Mouse (Mus musculus): ENCODE measurements around the gene Rmi1.
"Not testable (repeated sequence)": the region's sequence is repeated elsewhere in the genome, so short reads cannot be mapped to it uniquely, and the experiment has no call there.

The Rmi1 gene

DNA sequence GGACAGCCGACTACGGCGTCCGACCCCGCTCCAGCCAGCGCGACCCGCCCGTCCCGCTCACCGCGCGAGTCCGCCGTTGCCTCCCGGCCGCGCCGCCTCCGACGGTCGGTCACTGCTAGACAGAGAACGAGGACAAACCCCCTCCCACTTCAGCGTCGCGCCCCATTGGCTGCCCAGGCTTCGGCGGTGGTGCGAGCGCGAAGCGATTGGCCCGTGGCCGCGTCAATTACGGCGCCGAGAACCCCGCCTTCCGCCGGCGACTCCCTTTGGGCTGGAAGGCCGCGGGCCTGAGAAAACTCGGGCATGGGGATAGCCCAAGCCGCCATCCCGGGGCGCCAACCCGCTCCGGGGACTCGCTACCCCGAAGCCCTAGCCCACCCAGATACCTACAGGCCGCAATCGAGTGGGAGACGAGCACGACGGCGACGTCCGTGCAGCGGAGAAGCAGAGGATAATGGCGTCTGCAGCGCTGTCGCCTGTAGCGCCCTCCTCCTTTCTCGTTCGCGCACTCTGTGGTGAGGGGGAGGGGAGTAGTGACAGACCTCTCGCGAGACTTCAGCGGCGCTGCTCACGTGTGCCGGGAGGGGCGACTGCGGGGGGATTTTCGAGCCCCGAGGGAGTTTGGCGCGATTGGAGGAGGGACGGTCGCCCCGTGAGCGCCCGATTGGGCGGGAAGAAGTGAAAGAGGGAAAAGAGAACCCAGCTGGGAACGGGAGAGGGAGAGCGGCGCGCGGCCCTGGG, at the start of gene Rmi1:
Gene Rmi1, plus strand, starts transcription at position 246 of the 741 bp plus-strand sequence.
- peak; percentile 97 for DNase-seq (ENCODE audit: low spot score)

GRCm38 (mm10) chr13:58352996-58353395, 49.1 kb upstream of the Rmi1 start:
- no peak for DNase-seq (ENCODE audit: low spot score)

GRCm38 (mm10) chr13:58358629-58359303, 43.3 kb upstream of the Rmi1 start, which contains the start of gene Kif27:
Gene Kif27, minus strand, starts transcription at chr13:58359122.
- DNase-seq (ENCODE audit: low spot score): peak; percentile 89

- DNase-seq (ENCODE audit: low spot score): no peak
These were observed 42.8 kb upstream of the Rmi1 start for GRCm38 (mm10) chr13:58359304-58359653.

DNA sequence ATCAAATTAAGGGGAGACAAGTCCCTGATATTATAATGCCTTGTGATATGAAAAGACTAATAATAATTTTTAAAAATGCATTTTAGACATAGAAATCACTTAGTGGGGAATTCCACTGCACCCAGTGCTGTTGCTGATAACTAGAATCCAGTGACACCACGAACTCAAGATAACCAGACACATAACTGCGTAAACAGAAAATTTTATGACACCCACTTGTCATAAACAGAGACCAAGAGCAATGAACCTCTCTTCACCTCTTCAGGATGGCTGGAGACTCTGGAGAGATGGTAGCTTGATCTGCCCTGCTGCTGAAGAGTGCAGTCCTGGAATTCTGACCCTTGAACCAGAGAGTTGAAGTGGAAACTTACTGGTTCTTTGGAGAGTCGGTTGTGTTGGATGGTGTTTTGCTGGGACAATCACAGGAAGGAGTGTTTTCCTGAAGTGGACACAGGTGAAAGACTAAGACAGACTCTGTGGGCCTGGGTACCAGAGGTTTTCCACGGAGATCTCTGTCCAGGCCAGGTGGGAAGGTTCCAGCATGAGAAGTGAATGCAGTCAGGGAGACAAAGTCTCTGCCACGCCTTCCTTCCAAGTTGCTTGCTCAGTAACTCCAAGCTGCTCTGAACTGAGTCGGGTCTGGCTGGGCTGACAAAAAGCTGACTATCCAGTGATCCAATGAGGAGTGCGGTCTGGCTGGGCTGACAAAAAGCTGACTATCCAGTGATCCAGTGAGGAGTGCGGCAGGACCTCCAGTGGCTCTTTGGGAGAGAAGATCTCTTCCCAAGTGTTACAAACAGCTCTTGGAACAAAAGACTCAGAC, 37.5 kb upstream of the Rmi1 start:
- DNase-seq (ENCODE audit: low spot score): no peak

GRCm38 (mm10) chr13:58365179-58365578, 36.9 kb upstream of the Rmi1 start:
- not testable (repeated sequence) for DNase-seq (ENCODE audit: low spot score)

DNA sequence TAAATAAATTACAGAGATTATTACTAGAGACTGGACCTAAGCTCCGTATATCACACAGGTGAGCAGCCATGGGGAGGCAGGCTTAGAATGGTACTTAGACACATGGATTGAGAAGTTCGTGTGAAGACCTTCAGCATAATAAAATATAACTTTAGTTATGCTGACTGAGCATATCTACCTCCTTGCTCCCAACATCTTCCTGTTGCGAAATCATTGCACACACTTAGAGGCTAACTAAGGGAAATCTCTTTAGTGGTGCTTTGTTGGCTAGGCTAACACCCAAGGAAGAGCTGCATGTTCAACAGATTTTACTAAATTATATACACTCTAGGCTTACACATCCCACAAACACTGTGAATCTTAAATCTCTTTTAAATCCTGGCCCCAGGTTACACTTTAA, 35.7 kb upstream of the Rmi1 start:
- DNase-seq (ENCODE audit: low spot score): no peak

DNA sequence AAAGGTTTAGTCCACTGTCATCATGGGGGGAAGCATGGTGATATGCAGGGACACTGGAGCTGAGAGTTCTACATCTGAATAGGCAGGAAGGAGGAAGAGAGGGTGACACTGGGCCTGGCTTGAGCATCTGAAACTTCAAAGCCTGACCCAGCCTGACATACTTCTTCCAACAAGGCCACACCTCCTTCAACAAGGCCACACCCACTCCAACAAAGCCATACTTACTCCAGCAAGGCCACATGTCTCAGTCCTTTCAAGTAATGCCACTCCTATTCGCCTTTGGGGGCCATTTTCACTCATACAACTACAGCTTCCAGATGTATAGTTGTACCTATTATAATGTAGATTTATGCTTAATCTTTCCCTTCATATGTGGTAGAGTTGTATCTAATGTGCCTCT, 34.4 kb upstream of the Rmi1 start:
- no peak for DNase-seq (ENCODE audit: low spot score)

GRCm38 (mm10) chr13:58368835-58369234, 33.2 kb upstream of the Rmi1 start:
- DNase-seq (ENCODE audit: low spot score): no peak

- DNase-seq (ENCODE audit: low spot score): peak; percentile 44
These were observed 29.5 kb upstream of the Rmi1 start for GRCm38 (mm10) chr13:58372278-58373152.

DNA sequence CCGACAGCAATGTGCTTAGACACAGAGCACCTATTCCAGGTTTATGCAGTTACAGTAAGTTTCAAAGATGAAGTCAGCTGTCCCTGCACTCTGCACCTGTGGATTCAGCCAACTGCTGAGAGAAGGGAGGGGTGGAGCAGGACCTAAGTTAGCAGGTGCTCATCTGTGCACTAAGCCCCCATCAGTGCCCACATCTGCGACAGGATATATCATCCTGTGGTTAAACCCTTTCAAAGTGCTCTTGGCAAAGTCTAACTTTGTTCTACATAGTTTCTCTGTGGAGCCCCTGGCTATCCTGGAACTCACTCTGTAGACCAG, 28.9 kb upstream of the Rmi1 start:
- DNase-seq (ENCODE audit: low spot score): no peak

DNA sequence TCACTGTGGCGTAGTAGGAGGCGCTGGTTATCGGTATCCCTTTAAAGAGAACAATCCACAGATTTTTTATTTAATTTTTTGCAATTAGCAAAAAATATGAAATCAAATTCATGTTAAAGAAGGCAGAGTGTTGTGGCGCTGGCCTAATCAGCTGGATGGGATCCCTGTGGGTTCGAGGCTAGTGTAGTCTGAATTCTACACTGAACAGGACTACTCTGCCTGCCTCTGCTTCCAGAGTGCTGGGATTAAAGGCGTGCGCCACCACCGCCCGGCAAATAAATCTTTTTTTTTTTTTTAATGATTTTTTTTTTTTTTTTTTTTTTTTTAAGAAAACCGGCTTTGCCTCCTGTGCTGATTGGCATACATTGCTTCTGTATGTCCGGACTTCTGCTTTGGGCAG, 17.7 kb upstream of the Rmi1 start:
- DNase-seq (ENCODE audit: low spot score): no peak

DNA sequence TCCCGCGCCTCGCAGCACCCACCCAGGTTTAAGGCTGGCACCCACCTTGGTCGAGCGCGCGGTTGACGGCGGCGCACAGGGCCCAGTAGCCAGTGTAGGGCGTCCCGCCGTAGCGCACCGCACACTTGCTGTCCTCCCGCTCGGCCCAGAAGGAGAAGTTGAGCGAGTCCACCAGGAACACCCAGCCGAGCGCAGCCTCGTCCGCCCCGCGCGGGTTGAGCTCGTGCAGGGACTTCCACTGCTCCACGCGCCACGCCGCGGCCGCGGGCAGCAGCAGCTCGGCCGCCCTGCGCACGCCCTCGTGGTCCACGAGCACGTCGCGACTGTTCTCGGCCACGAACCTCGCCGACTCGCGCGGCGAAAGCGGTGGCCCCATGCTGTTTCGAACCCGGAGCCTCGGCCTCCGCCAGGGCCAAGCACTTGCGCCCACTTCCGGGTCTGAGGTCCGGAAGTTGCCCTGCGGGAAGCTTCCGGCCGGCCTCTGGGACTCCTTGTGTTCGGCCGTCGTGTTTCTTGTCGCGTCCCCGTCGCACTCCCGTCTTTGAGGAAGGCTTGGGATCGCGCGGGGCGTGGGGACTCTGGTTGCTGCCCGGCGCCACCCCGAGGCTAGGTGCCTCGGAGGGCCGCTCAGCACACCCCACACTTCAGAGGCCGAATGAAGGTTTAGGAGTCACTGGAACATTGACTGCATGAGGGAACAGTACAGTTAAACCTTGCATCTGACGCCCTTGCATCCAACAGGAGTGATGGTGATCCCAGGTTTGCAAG, 17.1 kb upstream of the Rmi1 start, which contains the start of gene 2210016F16Rik:
Gene 2210016F16Rik, minus strand, starts transcription at position 447 of the 768 bp plus-strand sequence.
- DNase-seq (ENCODE audit: low spot score): peak; percentile 57

DNA sequence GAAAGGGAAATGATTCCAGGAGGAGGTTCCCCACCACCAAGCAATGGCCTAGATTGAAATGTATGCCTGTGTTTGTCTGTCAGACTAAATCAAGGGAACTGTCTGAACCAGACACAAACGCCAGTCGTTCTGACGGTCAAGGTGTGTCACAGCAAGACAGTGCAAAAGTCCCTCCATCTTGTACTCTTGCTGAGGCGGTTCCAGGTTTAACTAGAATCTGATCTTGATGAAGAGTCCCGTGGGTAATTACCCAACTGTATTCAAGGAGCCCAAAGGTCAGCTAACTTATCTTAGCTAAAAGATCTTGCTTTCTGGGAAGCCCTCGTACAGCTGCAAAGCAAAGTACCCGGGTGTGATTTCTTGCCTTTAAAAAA, 16.5 kb upstream of the Rmi1 start:
- no peak for DNase-seq (ENCODE audit: low spot score)

DNA sequence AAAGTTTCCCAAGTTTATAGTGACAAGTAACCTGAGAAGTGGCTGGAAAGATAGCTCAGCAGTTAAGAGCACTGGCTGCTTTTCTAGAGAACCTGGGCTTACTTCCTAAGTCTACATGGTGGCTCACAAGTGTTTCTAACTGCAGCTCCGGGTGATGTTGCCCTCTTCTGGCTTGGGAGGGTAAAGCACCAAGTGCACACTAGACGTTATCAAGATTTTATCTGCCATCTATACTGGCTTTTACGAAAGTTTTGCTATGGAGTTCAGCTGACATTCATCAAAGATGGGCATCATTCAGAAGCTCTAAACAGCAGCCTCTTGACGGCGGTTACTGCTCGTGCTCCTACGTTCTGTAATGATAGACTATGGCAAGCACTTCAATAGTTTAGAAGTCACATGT, 14.1 kb upstream of the Rmi1 start:
- DNase-seq (ENCODE audit: low spot score): peak; percentile 79

DNA sequence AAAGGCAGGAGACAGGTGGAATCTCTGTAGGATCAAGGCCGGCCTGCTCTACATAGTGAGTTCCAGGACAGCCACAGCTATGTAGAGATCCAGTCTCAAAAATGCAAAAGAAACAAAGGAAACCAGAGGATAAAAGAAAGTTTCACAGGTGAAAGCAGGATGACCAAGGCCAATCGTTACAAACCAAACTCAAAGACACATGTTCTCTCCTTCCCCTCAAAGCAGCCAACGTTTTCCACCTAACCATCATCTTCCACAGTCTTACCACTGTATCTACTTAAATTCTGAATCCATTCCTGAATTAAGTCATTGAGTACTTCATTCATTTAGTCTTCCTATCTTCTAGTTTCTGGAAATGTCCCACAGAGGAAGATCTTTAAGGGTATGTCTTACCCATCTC, 13.7 kb upstream of the Rmi1 start:
- DNase-seq (ENCODE audit: low spot score): no peak

- no peak for DNase-seq (ENCODE audit: low spot score)
These were observed 12.6 kb upstream of the Rmi1 start for GRCm38 (mm10) chr13:58389324-58389951.

GRCm38 (mm10) chr13:58394392-58394791, 7.7 kb upstream of the Rmi1 start:
- not testable (repeated sequence) for DNase-seq (ENCODE audit: low spot score)

- no peak for DNase-seq (ENCODE audit: low spot score)
These were observed 4.4 kb upstream of the Rmi1 start for GRCm38 (mm10) chr13:58397651-58398050.

GRCm38 (mm10) chr13:58400576-58400975, 1.5 kb upstream of the Rmi1 start:
- DNase-seq (ENCODE audit: low spot score): no peak

All from lung, postnatal 25 days (tissue).